1 mouse cellular context compared by ENCODE assay signal in genomic region chr5:76950343-76951105, GRCm38 (mm10).
TF ChIP-seq lines count a peak whose summit lies in the region.

No protein-coding gene starts in this region.

TF ChIP-seq in MEL, 35 proteins besides CTCF, POLR2A, EP300 and RAD21:
- TF ChIP-seq TAL1 (IDR thresholded peaks at IDR 0.05; ENCODE audit: low read length), result no peak
- TF ChIP-seq GABPA (IDR thresholded peaks at IDR 0.05; ENCODE audit: low read depth, low read length), result no peak
- TF ChIP-seq HCFC1 (IDR thresholded peaks at IDR 0.05; ENCODE audit: low read depth, low read length), result no peak
- 0 out of 2 replicates have a peak, but pooled peaks have one; percentile 16 for TF ChIP-seq BHLHE40 (IDR thresholded peaks at IDR 0.05; ENCODE audit: borderline replicate concordance, low read depth, low read length)
- TF ChIP-seq MXI1 (IDR thresholded peaks at IDR 0.05; ENCODE audit: low read depth, low read length), result no peak
- no peak for TF ChIP-seq ZC3H11A (IDR thresholded peaks at IDR 0.05; ENCODE audit: low read depth, low read length)
- TF ChIP-seq POLR2AphosphoS5 (IDR thresholded peaks at IDR 0.05; ENCODE audit: borderline replicate concordance, low read depth, low read length), result peak; percentile 85
- no peak for TF ChIP-seq MAX (IDR thresholded peaks at IDR 0.05; ENCODE audit: low read length)
- peak; percentile 90; the same call in 1 of the 2 replicates for TF ChIP-seq SIN3A (IDR thresholded peaks at IDR 0.05; ENCODE audit: low read length)
- 0 out of 2 replicates have a peak, but pooled peaks have one; percentile 21 for TF ChIP-seq ETS1 (IDR thresholded peaks at IDR 0.05; ENCODE audit: low read depth, low read length)
- peak; percentile 25; the same call in 1 of the 2 replicates for TF ChIP-seq GATA1 (IDR thresholded peaks at IDR 0.05; ENCODE audit: low read depth, low read length)
- TF ChIP-seq USF1 (IDR thresholded peaks at IDR 0.05; ENCODE audit: low read depth, low read length), result no peak
